Mouse (Mus musculus) myocyte (in vitro differentiated cells): ENCODE measurements around the gene Daglb.

Experiments
- CEBPB ChIP-seq: IDR thresholded peaks from 2 replicates; pipeline ENCODE4 v1.6.1; 2011; ENCODE audit warnings: mild to moderate bottlenecking, moderate library complexity; ENCODE audit not compliant: poor library complexity, insufficient read depth, severe bottlenecking
- MAX ChIP-seq: IDR thresholded peaks from one replicate; pipeline ENCODE4 v1.6.1; 2011; ENCODE audit warnings: low read depth, mild to moderate bottlenecking, control low read depth
- MYOD1 ChIP-seq, 3 experiments: IDR thresholded peaks; one replicate each; pipeline ENCODE4 v1.6.1; 2011; ENCODE audit warnings: control low read depth in 2 of 3, low read depth in 2 of 3, mild to moderate bottlenecking in 2 of 3, moderate library complexity in 1 of 3; ENCODE audit not compliant: insufficient read length in 2 of 3, control insufficient read depth in 1 of 3
- MYOG ChIP-seq, 3 experiments: IDR thresholded peaks; one replicate each; pipeline ENCODE4 v1.6.1; 2011; ENCODE audit warnings: control low read depth in 2 of 3, low read depth in 2 of 3, mild to moderate bottlenecking in 2 of 3; ENCODE audit not compliant: insufficient read length in 2 of 3, control insufficient read depth in 1 of 3, insufficient read depth in 1 of 3
- POLR2A ChIP-seq: IDR thresholded peaks from one replicate; pipeline ENCODE4 v1.6.1; 2011; ENCODE audit warnings: low read depth, mild to moderate bottlenecking, control low read depth, moderate library complexity; ENCODE audit not compliant: insufficient read length
- POLR2AphosphoS2 ChIP-seq: IDR thresholded peaks from one replicate; pipeline ENCODE4 v1.6.1; 2011; ENCODE audit warnings: low read depth, control low read depth; ENCODE audit not compliant: insufficient read length
- SRF ChIP-seq: IDR thresholded peaks from one replicate; pipeline ENCODE4 v1.6.1; 2011; ENCODE audit warnings: low read depth; ENCODE audit not compliant: control insufficient read depth, insufficient read length
- TCF12 ChIP-seq: IDR thresholded peaks from one replicate; pipeline ENCODE4 v1.6.1; 2011; ENCODE audit warnings: mild to moderate bottlenecking, control low read depth; ENCODE audit not compliant: poor library complexity, insufficient read depth, severe bottlenecking
- TCF3 ChIP-seq: IDR thresholded peaks from one replicate; pipeline ENCODE4 v1.6.1; 2011; ENCODE audit warnings: low read depth, control low read depth; ENCODE audit not compliant: insufficient read length
- USF1 ChIP-seq: IDR thresholded peaks from one replicate; pipeline ENCODE4 v1.6.1; 2011; ENCODE audit warnings: low read depth, mild to moderate bottlenecking, control low read depth, moderate library complexity

GRCm38 (mm10) chr5:143501649-143502048 is 37.3 kb downstream of the Daglb start:
- no peak for TF ChIP-seq POLR2A
- TF ChIP-seq POLR2AphosphoS2: peak; percentile 21
- TF ChIP-seq CEBPB: no peak
- no peak for TF ChIP-seq TCF3
- no peak for TF ChIP-seq MYOD1 (IDR thresholded peaks at IDR 0.05; ENCODE audit: control insufficient read depth in 1 of 3, insufficient read length in 2 of 3, low read depth in 2 of 3)
- no peak for TF ChIP-seq MYOG (IDR thresholded peaks at IDR 0.05; ENCODE audit: control insufficient read depth in 1 of 3, insufficient read depth in 1 of 3, insufficient read length in 2 of 3, low read depth in 2 of 3)
- no peak for TF ChIP-seq TCF12
- TF ChIP-seq USF1: no peak
- no peak for TF ChIP-seq SRF
- no peak for TF ChIP-seq MAX
